Mouse (Mus musculus) Patski (cell line): ENCODE results near the gene Taf1b. TPM values are rescaled to one million over a fixed set of nuclear protein-coding genes. Genes with fewer than 3 reads are reported as not detected.

Source experiments
- ATAC-seq: fragments of 100-300 bp; one replicate; pipeline ENCODE4 v1.8.0; 2021
- CTCF ChIA-PET: fragments of 350-600 bp; sonication (Branson Sonifier 250); formaldehyde crosslinking; loops from one replicate; lab custom pipeline; 2022; ENCODE audit warnings: inconsistent platforms; lab: Charles Lee
- POLR2A ChIA-PET: fragments of 350-600 bp; sonication (Branson Sonifier 250); formaldehyde crosslinking; loops from one replicate; lab custom pipeline; 2022; ENCODE audit warnings: antibody characterized with exemption, inconsistent platforms; lab: Charles Lee
- DNase-seq: peaks from one replicate; pipeline ENCODE4 v3.0.0-alpha.2; 2011; ENCODE audit warnings: low read depth, low spot score
- H3K27me3 ChIP-seq: fragments of 371-371 bp; one replicate; pipeline ENCODE4 v1.5.1; 2021
- CTCF ChIP-seq: fragments of 100-300 bp; IDR thresholded peaks from one replicate; pipeline ENCODE4 v1.5.1; 2021
- in situ Hi-C: fragments of 300-500 bp; cut with MboI; formaldehyde crosslinking; loops from 3 replicates; pipeline ENCODE4 v1.11.1; 2018; ENCODE audit warnings: low pct_unique_long_range_greater_than_20kb, mixed read lengths
- polyA plus RNA-seq: library from polyadenylated mRNA; unstranded; gene quantifications from one replicate; pipeline ENCODE4 v1.2.3, GENCODE M21; 2021

Taf1b gene
- polyA plus RNA-seq, 1 experiment from 2014 or later, result 23.0 TPM

DNA sequence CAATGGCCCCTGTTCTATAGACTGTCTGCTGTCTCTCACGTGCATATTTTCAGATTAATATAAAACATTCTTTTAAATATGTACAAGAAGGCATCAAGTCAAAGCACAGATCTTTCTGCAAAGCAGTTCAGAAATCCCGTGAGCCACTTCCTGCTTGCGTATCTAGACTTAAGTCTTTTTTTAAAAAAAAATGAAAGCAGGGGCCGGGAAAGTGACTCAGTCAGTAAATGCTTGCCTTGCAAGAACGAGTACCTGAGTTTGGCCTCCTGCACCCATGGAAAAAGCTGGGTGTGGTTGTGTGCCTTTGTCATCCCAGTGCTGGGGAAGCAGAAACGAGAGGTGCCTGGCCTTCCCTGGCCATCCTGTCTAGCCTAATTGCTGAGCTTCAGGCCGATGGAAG is 101.9 kb downstream of the Taf1b start:
- POLR2A ChIA-PET, result interaction anchor here (0.6 kb wide), 1 partner anchor 14 kb away, joined by 3 read pairs; no protein-coding TSS in a partner anchor
- no peaks in the 10 kb centered on the region for H3K27me3 ChIP-seq
- in situ Hi-C loops, result no loop called here
- ATAC-seq (no peak), DNase-seq (no peak)
- no peak for TF ChIP-seq CTCF
- CTCF ChIA-PET, result interaction anchor here (0.9 to 2.2 kb wide), 10 partner anchors 13 to 133 kb away, joined by 3 to 17 read pairs (median 4); no protein-coding TSS in a partner anchor

DNA sequence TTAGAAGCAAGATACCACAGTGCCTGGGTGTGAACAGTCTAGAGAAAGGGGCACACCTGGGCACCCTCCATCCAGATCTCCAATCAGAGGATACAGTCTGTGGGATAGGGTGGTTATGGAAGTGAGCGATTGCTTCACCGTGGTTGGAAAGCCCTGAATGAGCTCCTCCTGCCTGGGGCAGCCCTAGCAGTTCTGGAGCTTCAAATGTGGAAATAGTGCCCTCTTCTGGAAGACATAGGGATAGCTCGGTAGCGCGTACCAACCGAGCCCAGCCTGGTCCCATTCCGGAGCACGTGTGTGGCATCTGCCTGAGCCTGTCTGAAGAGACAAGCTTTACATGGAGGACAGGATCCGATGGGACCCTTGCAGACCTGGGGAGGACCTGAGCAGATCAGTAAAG is 102.6 kb downstream of the Taf1b start:
- ChIA-PET CTCF (interaction anchor here (0.7 to 2.2 kb wide), 15 partner anchors 14 to 135 kb away, joined by 3 to 17 read pairs (median 4); no protein-coding TSS in a partner anchor), POLR2A (no interaction called here)
- no peaks in the 10 kb centered on the region for H3K27me3 ChIP-seq
- no peak for DNase-seq
- ATAC-seq, result peak; percentile 96
- peak; percentile 77 for TF ChIP-seq CTCF
- in situ Hi-C loops, result no loop called here

DNA sequence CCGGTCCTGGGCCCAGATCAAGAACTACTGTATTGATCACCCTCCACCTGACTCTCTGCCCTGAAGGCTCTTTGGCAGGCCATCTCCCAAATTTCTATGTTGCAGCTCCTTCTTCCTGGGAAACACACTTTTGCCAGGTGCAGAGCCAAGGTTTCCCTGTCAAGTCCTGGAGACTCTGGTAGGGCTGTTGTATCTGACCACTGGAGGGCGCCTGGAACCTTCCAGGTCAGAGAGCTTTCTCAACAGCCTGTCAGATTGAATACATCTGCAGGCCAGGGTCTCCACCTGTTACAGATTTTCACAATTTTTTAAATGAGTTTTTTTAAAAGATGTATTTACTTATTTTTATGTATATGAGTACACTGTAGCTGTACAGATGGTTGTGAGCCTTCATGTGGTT is 105.1 kb downstream of the Taf1b start:
- in situ Hi-C loops, result no loop called here
- ATAC-seq, result peak; percentile 48
- POLR2A ChIA-PET, result no interaction called here
- CTCF ChIA-PET, result interaction anchor here (0.8 to 3.8 kb wide), 24 partner anchors 8 to 143 kb away, joined by 3 to 20 read pairs (median 4); no protein-coding TSS in a partner anchor
- DNase-seq, result no peak
- peak; percentile 91 for TF ChIP-seq CTCF
- H3K27me3 ChIP-seq, result no peaks in the 10 kb centered on the region

DNA sequence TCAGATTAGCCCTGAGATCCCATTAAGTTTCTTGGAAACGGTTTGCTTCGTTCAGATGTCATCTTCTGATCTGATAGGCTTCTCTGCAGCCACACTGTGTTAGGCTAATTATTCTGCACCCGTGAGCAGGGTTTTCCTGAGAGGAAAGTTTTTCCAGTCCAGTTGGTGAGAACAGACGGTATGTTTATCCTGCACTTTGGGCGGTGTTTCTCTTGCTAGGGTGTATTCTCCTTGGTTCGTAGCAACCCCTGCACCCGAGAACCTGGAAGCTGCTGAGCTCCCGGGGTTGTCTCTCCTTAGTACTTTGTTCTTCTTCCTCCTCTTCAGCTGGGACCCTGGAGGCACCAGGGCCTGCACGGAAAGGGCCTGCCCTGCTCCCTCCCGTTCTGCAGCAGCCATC is 108.0 kb downstream of the Taf1b start:
- H3K27me3 ChIP-seq, result no peaks in the 10 kb centered on the region
- ChIA-PET CTCF (no interaction called here), POLR2A (no interaction called here)
- no peak for DNase-seq
- in situ Hi-C loops, result loop anchor here (5.0 kb wide), 2 partner anchors 51 to 91 kb away; no protein-coding TSS in a partner anchor
- ATAC-seq, result no peak
- TF ChIP-seq CTCF, result no peak

Other genes starting within 250 kb of the Taf1b start
- gene Grhl1, start 73.9 kb downstream of the Taf1b start, polyA plus RNA-seq, result 0.98 TPM
- gene Klf11, start 152.9 kb downstream of the Taf1b start, polyA plus RNA-seq, result 10.1 TPM
- gene Cys1, start 183.5 kb downstream of the Taf1b start, polyA plus RNA-seq, result 116 TPM
- 129 TPM for gene Rrm2, start 209.9 kb downstream of the Taf1b start, polyA plus RNA-seq